Mouse (Mus musculus): ENCODE data around the gene Tmem258. TPM values are rescaled to one million over a fixed set of nuclear protein-coding genes. Genes with fewer than 3 reads are reported as not detected.
"Not testable (repeated sequence)": the region's sequence is repeated elsewhere in the genome, so short reads cannot be mapped to it uniquely, and the experiment has no call there.

Gene Tmem258
- 475 and 492 TPM in 2 replicates for polyA plus RNA-seq (2015; fragmentation: Nextera tagmentation; extraction: Ambion mirVana)

- H3K9me3 ChIP-seq: no peaks in the 10 kb centered on the region
- ATAC-seq (ENCODE audit: low FRiP score, low read depth): peak; percentile 93
- peak within 1 kb of the TSS; percentile 84 for H3K27ac ChIP-seq
- peaks cover 17% of the 10 kb centered on the region for H3K4me1 ChIP-seq
- peak within 1 kb of the TSS; percentile 91 for H3K4me3 ChIP-seq
- peaks cover 62% of the 10 kb centered on the region for H3K36me3 ChIP-seq
- under 1% methylated on average over 40 of the region's 40 CpGs for WGBS
- H3K27me3 ChIP-seq: no peaks in the 10 kb centered on the region
- peak within 1 kb of the TSS; percentile 93 for H3K4me2 ChIP-seq (replicated peaks)
- peak within 1 kb of the TSS; percentile 86 for H3K9ac ChIP-seq
These were observed at the start of gene Tmem258, which contains the start of gene Fen1 for GRCm38 (mm10) chr19:10203848-10204615. Gene Tmem258, plus strand, starts transcription at chr19:10204014. Gene Fen1, minus strand, starts transcription at chr19:10204169.

DNA sequence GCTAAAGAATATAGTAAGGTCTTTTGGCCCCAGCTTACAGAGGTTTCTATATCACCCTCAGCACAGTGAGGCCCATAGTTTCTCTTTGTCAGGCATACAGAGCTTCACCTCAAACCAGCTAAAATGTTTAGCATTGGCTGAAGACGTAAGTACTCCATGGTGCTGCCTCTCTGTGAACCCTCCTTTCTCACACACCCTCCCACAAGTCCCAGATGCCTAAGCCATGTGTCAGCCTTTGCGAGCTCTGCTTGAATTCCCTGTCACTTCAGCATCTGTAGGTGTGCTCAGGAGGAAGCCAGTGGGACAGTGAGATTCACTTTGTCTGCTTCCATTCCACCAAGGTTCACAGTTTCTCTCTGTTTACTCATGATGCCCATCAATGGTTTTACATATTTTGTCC, 46.1 kb upstream of the Tmem258 start:
- peaks cover 2% of the 10 kb centered on the region; the same call in 1 of the 2 replicates for H3K9me3 ChIP-seq
- H3K27me3 ChIP-seq: no peaks in the 10 kb centered on the region
- H3K27ac ChIP-seq: no peak overlapping the region
- ATAC-seq (ENCODE audit: low FRiP score, low read depth): no peak
- no peaks in the 10 kb centered on the region for H3K36me3 ChIP-seq
- no peak overlapping the region for H3K4me2 ChIP-seq (replicated peaks)
- WGBS: 58% methylated on average over 2 of the region's 2 CpGs
- H3K9ac ChIP-seq: no peak overlapping the region
- no peaks in the 10 kb centered on the region for H3K4me1 ChIP-seq
- H3K4me3 ChIP-seq: no peak overlapping the region

- no peak overlapping the region for H3K4me2 ChIP-seq (replicated peaks)
- peaks cover 3% of the 10 kb centered on the region; the same call in 1 of the 2 replicates for H3K9me3 ChIP-seq
- H3K36me3 ChIP-seq: no peaks in the 10 kb centered on the region
- H3K27me3 ChIP-seq: no peaks in the 10 kb centered on the region; the same call in 1 of the 2 replicates
- H3K27ac ChIP-seq: no peak overlapping the region
- H3K4me3 ChIP-seq: no peak overlapping the region
- H3K9ac ChIP-seq: no peak overlapping the region
- WGBS: 89% methylated on average over 3 of the region's 3 CpGs
- no peaks in the 10 kb centered on the region for H3K4me1 ChIP-seq
- no peak for ATAC-seq (ENCODE audit: low FRiP score, low read depth)
These were observed 39.9 kb upstream of the Tmem258 start for GRCm38 (mm10) chr19:10163896-10164295.

DNA sequence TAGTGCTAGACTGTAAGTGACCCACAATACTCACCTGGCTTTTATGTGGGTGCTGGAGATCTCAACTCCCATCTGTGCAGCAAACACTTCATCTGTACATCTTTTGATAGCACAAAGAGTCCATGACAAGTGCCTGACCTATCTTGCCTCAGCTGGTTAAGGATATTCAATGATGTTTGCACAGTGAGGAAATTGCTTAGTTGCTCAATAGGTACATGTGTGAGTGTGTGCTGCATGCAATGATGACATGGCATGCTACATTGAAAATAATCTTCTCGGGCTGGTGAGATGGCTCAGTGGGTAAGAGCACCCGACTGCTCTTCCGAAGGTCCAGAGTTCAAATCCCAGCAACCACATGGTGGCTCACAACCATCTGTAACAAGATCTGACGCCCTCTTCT, 37.9 kb upstream of the Tmem258 start:
- not testable (repeated sequence) for H3K4me2 ChIP-seq (replicated peaks); H3K27ac ChIP-seq; H3K4me3 ChIP-seq; H3K4me1 ChIP-seq; H3K36me3 ChIP-seq; H3K9me3 ChIP-seq; H3K9ac ChIP-seq; H3K27me3 ChIP-seq; ATAC-seq (ENCODE audit: low FRiP score, low read depth)
- WGBS: 74% methylated on average over 4 of the region's 4 CpGs

DNA sequence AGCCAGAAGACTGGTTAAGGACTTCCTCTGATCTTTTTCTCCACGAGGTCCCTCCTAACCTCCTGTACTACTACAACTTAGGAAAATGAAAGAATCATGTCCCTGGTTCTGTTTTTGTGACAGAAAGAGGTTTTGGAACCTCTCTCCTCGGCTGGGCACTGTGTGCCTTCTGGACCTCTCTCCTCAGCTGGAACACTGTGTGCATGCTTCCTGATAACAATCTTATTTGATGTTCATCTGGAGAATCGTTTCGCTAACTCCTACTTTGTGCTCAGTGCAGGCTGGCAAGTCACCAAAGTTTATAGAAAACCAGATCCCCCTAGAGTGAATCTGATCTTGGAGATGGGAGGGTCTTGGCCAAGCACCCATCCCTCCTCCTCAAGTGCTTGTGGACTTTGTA, 36.7 kb upstream of the Tmem258 start:
- no peaks in the 10 kb centered on the region for H3K36me3 ChIP-seq
- WGBS: 72% methylated on average over 4 of the region's 4 CpGs
- no peak overlapping the region for H3K9ac ChIP-seq
- no peak overlapping the region for H3K27ac ChIP-seq
- H3K4me2 ChIP-seq (replicated peaks): no peak overlapping the region
- ATAC-seq (ENCODE audit: low FRiP score, low read depth): no peak
- H3K9me3 ChIP-seq: peaks cover 3% of the 10 kb centered on the region; the same call in 1 of the 2 replicates
- H3K4me3 ChIP-seq: no peak overlapping the region
- H3K4me1 ChIP-seq: no peaks in the 10 kb centered on the region
- H3K27me3 ChIP-seq: no peaks in the 10 kb centered on the region; the same call in 1 of the 2 replicates

- 82% methylated on average over 1 of the region's 1 CpGs for WGBS
- Histone ChIP-seq H3K4me3 (no peak overlapping the region), H3K27ac (no peak overlapping the region), H3K27me3 (no peaks in the 10 kb centered on the region; the same call in 1 of the 2 replicates), H3K4me2 (replicated peaks) (no peak overlapping the region), H3K36me3 (no peaks in the 10 kb centered on the region), H3K4me1 (no peaks in the 10 kb centered on the region), H3K9ac (no peak overlapping the region), H3K9me3 (no peaks in the 10 kb centered on the region)
- no peak for ATAC-seq (ENCODE audit: low FRiP score, low read depth)
These were observed 35.9 kb upstream of the Tmem258 start for GRCm38 (mm10) chr19:10167951-10168350.

GRCm38 (mm10) chr19:10168441-10168840, 35.4 kb upstream of the Tmem258 start:
- no peak overlapping the region for H3K9ac ChIP-seq
- no peaks in the 10 kb centered on the region; the same call in 1 of the 2 replicates for H3K27me3 ChIP-seq
- no peak overlapping the region for H3K27ac ChIP-seq
- 79% methylated on average over 3 of the region's 3 CpGs for WGBS
- no peak overlapping the region for H3K4me2 ChIP-seq (replicated peaks)
- no peaks in the 10 kb centered on the region for H3K4me1 ChIP-seq
- H3K4me3 ChIP-seq: no peak overlapping the region
- H3K9me3 ChIP-seq: no peaks in the 10 kb centered on the region
- no peak for ATAC-seq (ENCODE audit: low FRiP score, low read depth)
- no peaks in the 10 kb centered on the region for H3K36me3 ChIP-seq

DNA sequence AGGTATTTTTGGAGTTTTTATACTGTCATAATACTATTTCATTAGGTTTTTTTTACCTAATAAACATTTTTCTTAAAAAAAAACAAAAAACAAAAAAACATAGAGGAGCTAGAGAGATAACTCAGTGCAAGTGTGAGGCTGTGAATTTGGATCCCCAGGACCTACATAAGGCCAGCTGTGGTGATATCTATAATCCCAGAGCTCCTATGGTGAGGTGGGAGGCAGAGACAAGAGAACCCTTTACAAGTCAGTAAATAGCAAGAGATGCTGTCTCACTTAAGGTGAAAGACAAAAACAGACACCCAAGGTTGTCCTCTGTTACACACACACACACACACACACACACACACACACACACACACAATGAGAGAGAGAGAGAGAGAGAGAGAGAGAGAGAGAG, 34.6 kb upstream of the Tmem258 start:
- H3K4me2 ChIP-seq (replicated peaks): no peak overlapping the region
- H3K27me3 ChIP-seq: no peaks in the 10 kb centered on the region; the same call in 1 of the 2 replicates
- no peak overlapping the region for H3K27ac ChIP-seq
- ATAC-seq (ENCODE audit: low FRiP score, low read depth): no peak
- no peak overlapping the region for H3K4me3 ChIP-seq
- no peaks in the 10 kb centered on the region for H3K9me3 ChIP-seq
- H3K36me3 ChIP-seq: no peaks in the 10 kb centered on the region
- H3K9ac ChIP-seq: no peak overlapping the region
- H3K4me1 ChIP-seq: no peaks in the 10 kb centered on the region

DNA sequence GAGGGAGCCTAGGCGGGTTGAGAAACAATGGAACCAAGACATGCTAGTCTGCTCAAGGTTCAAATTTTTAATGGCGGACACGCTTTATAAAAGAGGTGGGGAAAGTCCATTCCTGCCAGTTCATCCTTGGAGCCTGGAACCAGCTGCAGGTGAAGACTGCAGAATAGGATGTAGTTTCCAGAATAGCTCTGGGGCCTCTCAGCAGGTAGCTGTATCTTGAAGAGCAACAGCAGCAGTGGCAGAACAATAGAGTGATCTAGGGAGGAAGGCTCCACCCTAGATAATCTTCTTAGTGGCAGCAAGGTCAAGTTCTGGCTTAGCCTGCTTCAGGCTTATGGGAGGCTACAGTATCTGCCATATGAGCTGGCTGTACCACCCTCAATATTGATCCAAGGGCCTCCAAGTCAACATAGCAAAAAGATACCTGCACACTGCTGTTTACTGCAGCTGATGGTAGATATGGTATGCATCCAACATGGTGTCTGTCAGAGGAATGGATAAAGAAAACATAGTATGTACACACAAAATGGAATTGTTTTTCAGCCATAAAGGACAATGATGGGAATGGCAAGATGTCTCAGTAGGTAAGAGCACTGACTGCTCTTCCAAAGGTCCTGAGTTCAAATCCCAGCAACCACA, 34.0 kb upstream of the Tmem258 start:
- H3K9ac ChIP-seq; ATAC-seq (ENCODE audit: low FRiP score, low read depth); H3K36me3 ChIP-seq; H3K4me3 ChIP-seq; H3K27me3 ChIP-seq; H3K9me3 ChIP-seq; H3K4me1 ChIP-seq; H3K4me2 ChIP-seq (replicated peaks); H3K27ac ChIP-seq: not testable (repeated sequence)
- 87% methylated on average over 3 of the region's 3 CpGs for WGBS

- H3K4me1 ChIP-seq: no peaks in the 10 kb centered on the region
- 46% methylated on average over 1 of the region's 1 CpGs for WGBS
- H3K4me3 ChIP-seq: no peak overlapping the region
- H3K27me3 ChIP-seq: no peaks in the 10 kb centered on the region; the same call in 1 of the 2 replicates
- H3K36me3 ChIP-seq: no peaks in the 10 kb centered on the region
- no peak overlapping the region for H3K9ac ChIP-seq
- no peaks in the 10 kb centered on the region for H3K9me3 ChIP-seq
- H3K27ac ChIP-seq: no peak overlapping the region
- no peak for ATAC-seq (ENCODE audit: low FRiP score, low read depth)
- H3K4me2 ChIP-seq (replicated peaks): no peak overlapping the region
These were observed 33.3 kb upstream of the Tmem258 start for GRCm38 (mm10) chr19:10170466-10170865.

DNA sequence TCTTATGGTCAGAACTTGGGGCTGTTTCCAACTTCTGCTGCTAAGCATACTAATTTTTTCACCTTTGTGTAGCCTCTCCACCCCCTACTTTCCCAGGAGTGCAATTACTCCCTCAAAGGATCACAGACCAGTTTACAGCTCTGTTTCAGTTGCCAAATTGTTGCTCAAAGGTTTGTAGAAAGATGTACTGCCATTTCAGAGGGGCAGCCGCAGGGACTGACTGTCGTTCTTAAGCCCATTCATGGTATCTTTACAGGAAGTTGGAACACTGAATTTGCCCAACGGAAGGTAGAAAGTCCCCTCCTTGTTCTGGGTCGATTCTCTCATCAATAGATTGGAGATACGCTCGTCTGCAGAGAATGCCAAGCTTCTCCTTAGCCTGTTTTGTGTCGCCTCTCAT, 32.5 kb upstream of the Tmem258 start:
- Histone ChIP-seq H3K9me3 (no peaks in the 10 kb centered on the region), H3K4me1 (no peaks in the 10 kb centered on the region), H3K9ac (no peak overlapping the region), H3K27ac (no peak overlapping the region), H3K4me2 (replicated peaks) (no peak overlapping the region), H3K4me3 (no peak overlapping the region), H3K27me3 (no peaks in the 10 kb centered on the region; the same call in 1 of the 2 replicates), H3K36me3 (no peaks in the 10 kb centered on the region)
- ATAC-seq (ENCODE audit: low FRiP score, low read depth): no peak
- WGBS: 79% methylated on average over 7 of the region's 7 CpGs

GRCm38 (mm10) chr19:10171846-10172245, 32.0 kb upstream of the Tmem258 start:
- ATAC-seq (ENCODE audit: low FRiP score, low read depth): no peak
- H3K4me3 ChIP-seq: no peak overlapping the region
- H3K9ac ChIP-seq: no peak overlapping the region
- H3K27me3 ChIP-seq: no peaks in the 10 kb centered on the region; the same call in 1 of the 2 replicates
- H3K4me2 ChIP-seq (replicated peaks): no peak overlapping the region
- no peaks in the 10 kb centered on the region for H3K4me1 ChIP-seq
- no peaks in the 10 kb centered on the region for H3K9me3 ChIP-seq
- no peaks in the 10 kb centered on the region for H3K36me3 ChIP-seq
- H3K27ac ChIP-seq: no peak overlapping the region
